Mouse (Mus musculus) heart, embryonic 11.5 days (tissue): Measurements from ENCODE around the gene 1700028J19Rik. TPM values are rescaled to one million over a fixed set of nuclear protein-coding genes. Genes with fewer than 3 reads are reported as not detected.
"Not testable (repeated sequence)": the region's sequence is repeated elsewhere in the genome, so short reads cannot be mapped to it uniquely, and the experiment has no call there.

ENCODE experiments used
- ATAC-seq: fragments of 200-750 bp; cut with Nextera tagmentation; replicated peaks from 2 replicates; pipeline ENCODE4 v1.8.0; 2017; ENCODE audit warnings: moderate library complexity; ENCODE audit not compliant: insufficient number of reproducible peaks, low FRiP score, low TSS enrichment
- H3K27ac ChIP-seq: fragments of 300-500 bp; sonication (generic); 2 replicates; pipeline ENCODE4 v1.5.1; 2014; ENCODE audit warnings: mild to moderate bottlenecking, low read depth, low read length
- H3K27me3 ChIP-seq: fragments of 300-500 bp; sonication (generic); 2 replicates; pipeline ENCODE4 v1.6.1; 2014; ENCODE audit warnings: mild to moderate bottlenecking, low read length, mixed read lengths; ENCODE audit not compliant: control insufficient read depth, insufficient read depth
- H3K36me3 ChIP-seq: fragments of 300-500 bp; sonication (generic); 2 replicates; pipeline ENCODE4 v1.6.1; 2014; ENCODE audit warnings: mild to moderate bottlenecking, low read length, moderate library complexity, mixed read lengths; ENCODE audit not compliant: control insufficient read depth, insufficient read depth
- H3K4me1 ChIP-seq: fragments of 300-500 bp; sonication (generic); 2 replicates; pipeline ENCODE4 v1.6.1; 2014; ENCODE audit warnings: low read length; ENCODE audit not compliant: control insufficient read depth, insufficient read depth
- H3K4me2 ChIP-seq: fragments of 300-500 bp; sonication (generic); 2 replicates; pipeline ENCODE4 v1.6.1; 2014; ENCODE audit warnings: mild to moderate bottlenecking, moderate library complexity
- H3K4me3 ChIP-seq: fragments of 300-500 bp; sonication (generic); 2 replicates; pipeline ENCODE4 v1.5.1; 2014; ENCODE audit warnings: low read depth, low read length
- H3K9ac ChIP-seq: fragments of 300-500 bp; sonication (generic); 2 replicates; pipeline ENCODE4 v1.6.1; 2014; ENCODE audit warnings: mild to moderate bottlenecking, low read depth, low read length, moderate library complexity
- H3K9me3 ChIP-seq: fragments of 300-500 bp; sonication (generic); replicated peaks from 2 replicates; pipeline ENCODE4 v1.6.1; 2016; ENCODE audit warnings: low read length; ENCODE audit not compliant: control insufficient read depth
- WGBS: fragments of 180-500 bp; shearing (Covaris S2); extraction: QIAGEN DNeasy Blood & Tissue Kit; methylation state at CpG from one replicate; pipeline ENCODE4 v1.1.7; 2014; ENCODE audit not compliant: insufficient replicate concordance; 5-methylcytosine and 5-hydroxymethylcytosine counted together
- polyA plus RNA-seq: library from polyadenylated mRNA; unstranded; fragments of >200 nt; fragmentation: Nextera tagmentation; extraction: Ambion mirVana; gene quantifications from 2 replicates; pipeline ENCODE4 v1.2.1, GENCODE M21; 2014

1700028J19Rik gene
- polyA plus RNA-seq, 1 experiment from 2014 or later = 1.7 TPM

DNA sequence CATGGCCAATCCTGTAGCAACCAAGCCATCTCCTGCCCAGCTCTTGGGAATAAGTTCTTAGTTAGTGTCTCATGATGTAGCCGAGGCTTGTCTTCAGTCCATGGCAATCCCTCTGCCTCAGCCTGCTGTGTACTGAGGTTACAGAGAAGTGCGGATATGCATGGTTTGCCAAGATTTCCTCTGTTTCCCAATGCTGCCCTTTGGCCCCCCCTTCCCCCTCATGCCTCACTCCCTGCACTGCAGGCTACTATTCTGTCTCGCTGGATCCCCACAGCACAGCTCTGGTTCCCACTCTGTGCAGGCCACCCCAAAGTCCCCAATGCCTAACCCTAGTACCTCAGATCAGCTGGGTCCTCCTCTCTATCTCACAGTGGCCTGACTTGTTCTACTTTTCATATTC, 38.2 kb downstream of the 1700028J19Rik start:
- no peak for ATAC-seq

DNA sequence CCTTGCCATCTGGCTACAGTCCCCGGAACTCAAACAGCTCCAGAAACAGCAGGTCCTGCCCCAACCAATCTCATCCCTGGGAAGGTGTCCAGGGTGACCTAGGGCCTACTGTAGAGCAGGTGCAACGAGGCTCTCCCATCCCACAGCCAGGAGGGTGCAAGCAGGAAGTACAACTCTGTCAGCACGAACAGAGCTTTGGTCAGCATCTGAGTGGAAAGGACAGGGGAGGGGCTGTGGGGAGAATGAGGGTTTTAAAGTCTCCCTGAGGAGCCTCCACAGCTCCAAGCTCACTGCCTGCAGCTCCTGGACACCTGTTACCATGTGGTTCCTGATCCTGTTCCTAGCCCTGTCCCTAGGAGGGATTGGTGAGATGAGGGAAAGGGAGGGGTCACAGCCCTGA, 39.4 kb downstream of the 1700028J19Rik start, which contains the start of gene Klk1b4:
Gene Klk1b4 (plus strand): TSS at position 301 of the 400 bp plus-strand sequence.
- H3K9me3 ChIP-seq, ATAC-seq, H3K4me1 ChIP-seq, H3K9ac ChIP-seq, H3K36me3 ChIP-seq, H3K4me2 ChIP-seq, H3K4me3 ChIP-seq, H3K27ac ChIP-seq, H3K27me3 ChIP-seq: not testable (repeated sequence)
- 52% methylated on average over 3 of the region's 3 CpGs for WGBS

More for the DNA sequence above, 38.2 kb downstream of the 1700028J19Rik start:
- Histone ChIP-seq H3K4me2 (no peak overlapping the region), H3K4me1 (no peaks in the 10 kb centered on the region), H3K9me3 (no peaks in the 10 kb centered on the region), H3K9ac (no peak overlapping the region), H3K4me3 (no peak overlapping the region), H3K27me3 (no peaks in the 10 kb centered on the region), H3K36me3 (no peaks in the 10 kb centered on the region), H3K27ac (no peak overlapping the region)
- 66% methylated on average over 3 of the region's 3 CpGs for WGBS

DNA sequence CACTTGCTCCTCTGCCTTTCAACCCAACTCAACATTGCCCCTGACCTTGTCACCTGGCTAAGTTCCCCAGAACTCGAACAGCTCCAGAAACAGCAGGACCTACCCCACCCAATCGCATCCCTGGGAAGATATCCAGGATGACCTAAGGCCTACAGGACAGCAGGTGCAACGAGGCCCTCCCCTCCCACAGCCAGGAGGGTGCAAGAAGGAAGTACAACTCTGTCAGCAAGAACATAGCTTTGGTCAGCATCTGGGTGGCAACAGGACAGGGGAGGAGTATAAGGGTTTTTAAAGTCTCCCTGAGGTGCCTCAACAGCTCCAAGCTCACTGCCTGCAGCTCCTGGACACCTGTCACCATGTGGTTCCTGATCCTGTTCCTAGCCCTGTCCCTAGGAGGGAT, 48.6 kb downstream of the 1700028J19Rik start, which contains the start of gene Klk1b3:
Gene Klk1b3 (plus strand): TSS at position 301 of the 400 bp plus-strand sequence.
- no peaks in the 10 kb centered on the region for H3K36me3 ChIP-seq
- no peak within 1 kb of the TSS for H3K27ac ChIP-seq
- H3K27me3 ChIP-seq = no peaks in the 10 kb centered on the region
- no peak within 1 kb of the TSS for H3K4me2 ChIP-seq
- WGBS = 58% methylated on average over 3 of the region's 3 CpGs
- no peak within 1 kb of the TSS for H3K9ac ChIP-seq
- no peak within 1 kb of the TSS for H3K4me3 ChIP-seq
- no peaks in the 10 kb centered on the region for H3K4me1 ChIP-seq
- ATAC-seq = no peak
- no peaks in the 10 kb centered on the region for H3K9me3 ChIP-seq

DNA sequence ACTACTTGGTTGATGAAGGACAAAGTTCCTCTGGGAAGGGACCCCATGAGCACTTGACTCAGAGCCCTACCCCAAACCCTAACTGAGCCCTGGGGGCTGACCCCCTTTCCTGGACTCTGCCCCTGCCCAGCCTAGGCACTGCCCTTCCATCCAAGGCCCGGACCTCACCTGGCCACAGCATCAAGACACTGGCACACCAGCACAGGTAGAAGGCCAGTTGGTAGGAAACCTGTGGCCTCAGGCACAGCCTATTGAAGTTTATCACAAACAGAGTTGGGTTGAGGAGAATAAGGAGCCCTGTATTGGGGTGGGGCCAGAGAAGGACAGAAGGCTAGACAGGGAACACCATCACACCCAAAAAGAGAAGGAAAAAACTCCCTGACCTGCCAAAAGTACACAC, 53.0 kb downstream of the 1700028J19Rik start:
- not testable (repeated sequence) for H3K27me3 ChIP-seq

DNA sequence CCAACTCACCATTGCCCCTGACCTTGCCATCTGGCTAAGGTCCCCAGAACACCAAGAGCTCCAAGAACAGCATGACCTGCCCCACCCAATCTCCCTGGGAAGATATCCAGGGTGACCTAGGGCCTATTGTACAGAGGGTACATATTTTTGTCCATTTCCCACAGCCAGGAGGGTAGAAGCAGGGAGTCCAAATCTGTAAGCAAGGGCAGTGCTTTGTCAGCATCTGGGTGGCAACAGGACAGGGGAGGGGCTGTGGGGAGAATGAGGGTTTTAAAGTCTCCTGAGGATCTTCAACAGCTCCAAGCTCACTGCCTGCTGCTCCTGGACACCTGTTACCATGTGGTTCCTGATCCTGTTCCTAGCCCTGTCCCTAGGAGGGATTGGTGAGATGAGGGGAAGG, 58.6 kb downstream of the 1700028J19Rik start, which contains the start of gene Klk1b24:
Gene Klk1b24 (plus strand): TSS at position 301 of the 400 bp plus-strand sequence.
- H3K27ac ChIP-seq, H3K9ac ChIP-seq, H3K27me3 ChIP-seq, H3K4me2 ChIP-seq, H3K4me1 ChIP-seq, H3K9me3 ChIP-seq, H3K4me3 ChIP-seq, ATAC-seq, H3K36me3 ChIP-seq: not testable (repeated sequence)

More for the DNA sequence above, 53.0 kb downstream of the 1700028J19Rik start:
- H3K9me3 ChIP-seq, H3K4me3 ChIP-seq, H3K4me2 ChIP-seq, H3K36me3 ChIP-seq, H3K4me1 ChIP-seq, H3K27ac ChIP-seq, ATAC-seq, H3K9ac ChIP-seq: not testable (repeated sequence)
- 62% methylated on average over 1 of the region's 1 CpGs for WGBS

DNA sequence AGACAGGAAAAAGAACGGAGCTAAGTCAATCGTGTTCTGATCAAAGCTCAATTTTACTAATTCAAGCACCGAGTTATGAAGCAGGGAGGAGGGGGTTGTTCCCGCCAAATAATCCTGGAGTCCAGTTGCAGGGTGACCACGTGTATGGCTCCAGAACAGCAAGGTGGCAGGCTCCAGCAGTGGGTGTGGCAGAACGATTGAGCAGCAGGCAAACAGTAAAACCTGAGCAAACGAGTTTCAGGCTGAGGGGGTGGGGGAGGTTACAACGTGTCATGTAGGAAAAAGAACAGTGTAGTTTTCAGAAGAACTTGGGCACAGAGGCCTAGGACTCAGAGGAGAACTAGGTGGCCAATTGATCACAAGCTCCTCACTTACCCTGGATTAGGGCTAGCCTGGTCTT, 60.0 kb downstream of the 1700028J19Rik start:
- not testable (repeated sequence) for H3K27ac ChIP-seq, H3K4me2 ChIP-seq, H3K9me3 ChIP-seq, H3K4me1 ChIP-seq, ATAC-seq, H3K36me3 ChIP-seq, H3K27me3 ChIP-seq, H3K4me3 ChIP-seq, H3K9ac ChIP-seq
- 61% methylated on average over 8 of the region's 8 CpGs for WGBS

Other genes with a start within 250 kb of the 1700028J19Rik start
- gene Klk1b26, start 234.5 kb downstream of the 1700028J19Rik start, polyA plus RNA-seq = not detected in 2 replicates
- not detected in 2 replicates for gene Klk1b27, start 194.4 kb downstream of the 1700028J19Rik start, polyA plus RNA-seq
- gene Klk1b21, start 144.4 kb downstream of the 1700028J19Rik start, polyA plus RNA-seq = not detected in 2 replicates
- gene Klk1b22, start 134.0 kb downstream of the 1700028J19Rik start, polyA plus RNA-seq = not detected in 2 replicates
- gene Klk1b16, start 109.9 kb downstream of the 1700028J19Rik start, polyA plus RNA-seq = not detected in 2 replicates
- not detected in 2 replicates for gene Klk1b24, start 58.5 kb downstream of the 1700028J19Rik start, polyA plus RNA-seq
- not detected in 2 replicates for gene Klk1b3, start 48.5 kb downstream of the 1700028J19Rik start, polyA plus RNA-seq
- gene Klk1b4, start 39.3 kb downstream of the 1700028J19Rik start, polyA plus RNA-seq = not detected in 2 replicates
- gene Klk1b5, start 30.8 kb downstream of the 1700028J19Rik start, polyA plus RNA-seq = not detected in 2 replicates
- not detected in 2 replicates for gene Klk1, start 21.3 kb downstream of the 1700028J19Rik start, polyA plus RNA-seq
- not detected in 2 replicates for gene Gm36864, start 10.5 kb downstream of the 1700028J19Rik start, polyA plus RNA-seq
- 61.5 and 76.0 TPM in 2 replicates for gene 2410002F23Rik, start within 50 bp of the 1700028J19Rik start, polyA plus RNA-seq
- gene Acp4, start 10.7 kb upstream of the 1700028J19Rik start, polyA plus RNA-seq = not detected in 2 replicates
- gene Gm15517, start 14.8 kb upstream of the 1700028J19Rik start, polyA plus RNA-seq = not detected in 2 replicates
- 0.65 and 0.84 TPM in 2 replicates for gene Clec11a, start 60.2 kb upstream of the 1700028J19Rik start, polyA plus RNA-seq
- gene Shank1, start 63.6 kb upstream of the 1700028J19Rik start, polyA plus RNA-seq = 1.1 and 1.3 TPM in 2 replicates
- 0.32 and 0.59 TPM in 2 replicates for gene Syt3, start 137.4 kb upstream of the 1700028J19Rik start, polyA plus RNA-seq
- 0.65 and 1.0 TPM in 2 replicates for gene 1700008O03Rik, start 139.1 kb upstream of the 1700028J19Rik start, polyA plus RNA-seq
- gene Lrrc4b, start 182.3 kb upstream of the 1700028J19Rik start, polyA plus RNA-seq = 2.4 and 3.5 TPM in 2 replicates
- 1.3 and 1.5 TPM in 2 replicates for gene Aspdh, start 218.7 kb upstream of the 1700028J19Rik start, polyA plus RNA-seq
- gene Josd2, start 221.3 kb upstream of the 1700028J19Rik start, polyA plus RNA-seq = 169 and 181 TPM in 2 replicates
- gene Emc10, start 249.8 kb upstream of the 1700028J19Rik start, polyA plus RNA-seq = 75.1 and 87.1 TPM in 2 replicates
- gene Fam71e1, start 249.9 kb upstream of the 1700028J19Rik start, polyA plus RNA-seq = 8.9 and 10.6 TPM in 2 replicates